Mouse (Mus musculus) liver, embryonic 12.5 days (tissue): ENCODE results near the gene Mpped2. TPM values are rescaled to one million over a fixed set of nuclear protein-coding genes. Genes with fewer than 3 reads are reported as not detected.

Experiments
- ATAC-seq: fragments of 200-750 bp; cut with Nextera tagmentation; 2 replicates; pipeline ENCODE4 v1.8.0; 2017; ENCODE audit warnings: moderate number of reproducible peaks, mild to moderate bottlenecking, moderate library complexity
- H3K27ac ChIP-seq: fragments of 300-500 bp; sonication (generic); 2 replicates; pipeline ENCODE4 v1.5.1; 2016; ENCODE audit warnings: mild to moderate bottlenecking
- H3K27me3 ChIP-seq: fragments of 300-500 bp; sonication (generic); replicated peaks from 2 replicates; pipeline ENCODE4 v1.6.1; 2016; ENCODE audit warnings: mild to moderate bottlenecking, moderate library complexity
- H3K36me3 ChIP-seq: fragments of 300-500 bp; sonication (generic); 2 replicates; pipeline ENCODE4 v1.6.1; 2016; ENCODE audit warnings: mild to moderate bottlenecking, moderate library complexity
- H3K4me1 ChIP-seq: fragments of 300-500 bp; sonication (generic); 2 replicates; pipeline ENCODE4 v1.6.1; 2016
- H3K4me2 ChIP-seq: fragments of 300-500 bp; sonication (generic); 2 replicates; pipeline ENCODE4 v1.6.1; 2016; ENCODE audit warnings: mild to moderate bottlenecking, moderate library complexity
- H3K4me3 ChIP-seq: fragments of 300-500 bp; sonication (generic); 2 replicates; pipeline ENCODE4 v1.5.1; 2016; ENCODE audit warnings: mild to moderate bottlenecking, moderate library complexity
- H3K9ac ChIP-seq: fragments of 300-500 bp; sonication (generic); 2 replicates; pipeline ENCODE4 v1.6.1; 2016; ENCODE audit warnings: mild to moderate bottlenecking, moderate library complexity
- H3K9me3 ChIP-seq: fragments of 300-500 bp; sonication (generic); replicated peaks from 2 replicates; pipeline ENCODE4 v1.6.1; 2016; ENCODE audit warnings: mild to moderate bottlenecking, moderate library complexity
- WGBS: fragments of 180-500 bp; shearing (Covaris S2); methylation state at CpG from one replicate; pipeline ENCODE4 v1.1.7; 2016; ENCODE audit not compliant: insufficient replicate concordance; 5-methylcytosine and 5-hydroxymethylcytosine counted together
- polyA plus RNA-seq: library from polyadenylated mRNA; unstranded; fragments of >200 nt; fragmentation: Nextera tagmentation; extraction: Ambion mirVana; gene quantifications from 2 replicates; pipeline ENCODE4 v1.2.1, GENCODE M21; 2016

Gene Mpped2
- polyA plus RNA-seq, 1 experiment from 2014 or later = 5.3 TPM

DNA sequence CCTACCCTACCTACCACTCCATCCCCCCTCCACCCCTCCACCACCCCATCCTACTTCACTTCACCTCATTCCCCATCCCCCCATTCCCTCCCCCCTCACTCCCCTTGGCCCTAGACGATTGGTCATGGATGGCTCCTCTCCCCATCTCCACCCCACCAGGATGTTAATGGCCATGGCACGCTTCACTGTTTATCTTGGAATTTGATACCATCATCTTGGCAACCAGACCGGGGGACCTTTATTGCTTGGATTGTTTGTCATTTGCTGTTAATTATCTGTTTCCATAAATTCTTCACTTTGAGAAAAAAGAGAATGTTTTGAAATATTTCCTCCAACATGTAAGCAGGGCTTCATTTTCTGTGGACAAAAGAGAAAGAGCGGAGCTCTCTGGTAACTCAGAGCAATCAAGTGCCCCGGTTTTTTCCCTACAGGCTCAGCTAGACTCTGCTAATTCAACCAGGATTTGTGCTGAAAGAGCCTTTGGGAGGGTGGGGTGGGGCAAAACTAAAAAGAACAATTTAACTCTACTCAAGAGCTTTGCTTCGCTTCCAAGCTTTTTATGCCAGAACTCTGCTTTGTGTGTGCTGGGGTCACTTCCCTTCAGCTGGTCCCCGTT, 17.9 kb downstream of the Mpped2 start:
- Histone ChIP-seq H3K4me1 (peaks cover 8% of the 10 kb centered on the region; the same call in 1 of the 2 replicates), H3K4me3 (no peak overlapping the region), H3K9me3 (no peaks in the 10 kb centered on the region), H3K27ac (no peak overlapping the region), H3K9ac (no peak overlapping the region), H3K27me3 (no peaks in the 10 kb centered on the region), H3K4me2 (no peak overlapping the region), H3K36me3 (no peaks in the 10 kb centered on the region)
- ATAC-seq = no peak
- WGBS = 48% methylated on average over 7 of the region's 7 CpGs

DNA sequence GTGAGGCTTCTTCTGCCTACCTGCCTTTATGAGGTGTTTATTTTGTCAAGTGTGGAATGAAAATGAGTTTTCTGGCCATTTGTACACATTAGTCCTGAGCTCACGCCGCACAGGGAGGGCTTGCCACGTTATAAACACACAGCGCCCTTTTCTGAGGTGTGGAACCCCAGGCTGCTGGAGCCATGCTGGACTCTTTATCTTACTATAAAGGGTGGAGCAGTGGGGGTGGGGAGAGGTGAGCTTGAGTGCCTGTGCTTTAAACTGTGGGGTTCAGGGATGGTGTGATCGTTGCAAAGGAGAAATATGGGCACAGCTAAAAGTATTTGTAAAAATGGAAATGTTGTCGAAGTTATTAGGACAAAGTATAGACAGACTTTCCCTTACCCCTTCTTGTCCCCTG, 18.4 kb downstream of the Mpped2 start:
- 56% methylated on average over 6 of the region's 6 CpGs for WGBS
- Histone ChIP-seq H3K4me3 (no peak overlapping the region), H3K4me2 (no peak overlapping the region), H3K36me3 (no peaks in the 10 kb centered on the region), H3K27me3 (no peaks in the 10 kb centered on the region), H3K27ac (no peak overlapping the region), H3K9me3 (no peaks in the 10 kb centered on the region), H3K4me1 (peaks cover 8% of the 10 kb centered on the region; the same call in 1 of the 2 replicates), H3K9ac (no peak overlapping the region)
- ATAC-seq = no peak

DNA sequence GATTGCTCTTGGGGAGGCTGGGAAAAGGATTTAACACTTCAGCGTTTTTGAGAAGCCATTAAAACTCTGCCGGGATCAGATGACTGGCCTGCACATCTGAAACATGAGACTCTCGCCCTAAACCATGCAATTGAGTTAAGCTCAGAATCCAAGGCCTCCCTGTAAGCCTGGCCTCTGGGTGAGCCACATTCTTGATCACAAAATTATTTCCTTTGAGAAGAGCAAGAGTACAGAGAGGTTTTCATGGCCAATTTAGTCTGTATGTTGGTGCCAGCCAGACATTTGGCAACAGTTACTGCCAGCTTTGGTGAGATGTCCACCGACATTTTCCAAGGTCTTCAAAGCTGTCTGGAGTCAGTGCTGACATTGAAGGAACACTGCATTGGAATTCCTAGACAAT, 20.1 kb downstream of the Mpped2 start:
- H3K27ac ChIP-seq = no peak overlapping the region
- no peak overlapping the region for H3K4me3 ChIP-seq
- H3K9ac ChIP-seq = no peak overlapping the region
- no peak overlapping the region for H3K4me2 ChIP-seq
- no peaks in the 10 kb centered on the region for H3K9me3 ChIP-seq
- whole genome bisulfite sequencing = 39% methylated on average over 4 of the region's 4 CpGs
- no peak for ATAC-seq
- peaks cover 8% of the 10 kb centered on the region; the same call in 1 of the 2 replicates for H3K4me1 ChIP-seq
- no peaks in the 10 kb centered on the region for H3K27me3 ChIP-seq
- no peaks in the 10 kb centered on the region for H3K36me3 ChIP-seq

DNA sequence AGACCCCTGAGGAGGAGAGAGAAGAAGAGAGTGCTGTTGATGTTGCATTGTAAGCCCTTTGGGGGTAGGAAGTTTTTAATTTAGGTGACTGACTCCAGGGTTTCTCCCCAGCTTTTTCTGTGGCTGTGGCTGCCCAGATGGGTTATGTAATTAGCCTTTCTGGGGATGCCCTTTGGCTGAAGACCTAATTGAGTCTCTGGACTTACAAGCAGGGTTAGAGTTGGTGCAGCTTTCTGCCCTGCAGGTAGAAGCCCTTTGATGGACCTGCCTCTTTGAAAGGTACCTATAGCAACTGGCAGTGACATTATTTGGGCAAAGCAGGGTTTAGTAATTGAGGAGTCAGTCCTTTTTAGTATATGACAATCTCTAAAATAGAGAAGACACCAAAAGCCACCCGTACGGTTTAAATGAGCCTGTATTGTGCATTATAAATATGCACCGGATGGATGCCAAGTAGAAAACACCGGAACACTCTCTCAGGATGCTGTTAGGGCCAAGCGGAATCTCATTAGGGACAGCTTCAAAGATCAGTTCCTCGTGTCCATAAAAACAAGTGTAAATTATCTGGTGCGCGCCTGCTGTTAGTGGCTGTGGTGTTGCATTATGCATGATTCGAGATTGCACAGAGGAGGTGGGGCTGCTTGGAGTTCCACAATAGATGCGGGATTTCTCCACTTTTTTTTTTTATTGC, 22.8 kb downstream of the Mpped2 start:
- WGBS = 78% methylated on average over 10 of the region's 10 CpGs

DNA sequence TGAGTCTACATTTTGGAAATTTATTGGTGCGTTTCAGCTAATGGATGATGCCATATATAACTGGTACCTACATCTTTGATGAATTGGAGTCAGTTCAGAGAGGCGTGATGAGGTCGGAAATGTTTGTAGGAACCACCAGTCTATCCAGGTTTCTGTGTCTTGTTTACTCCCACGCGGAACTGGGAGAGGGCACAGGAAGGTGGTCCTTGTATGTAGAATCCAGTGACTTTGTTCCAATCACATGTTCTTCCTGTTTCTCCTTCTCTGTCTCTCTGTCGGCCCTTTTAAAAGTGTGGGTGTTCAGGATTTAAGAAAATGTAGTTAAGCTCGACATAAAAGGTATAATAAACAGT, 23.3 kb downstream of the Mpped2 start:
- no peak overlapping the region for H3K27ac ChIP-seq
- H3K9ac ChIP-seq = no peak overlapping the region
- no peak for ATAC-seq
- H3K36me3 ChIP-seq = no peaks in the 10 kb centered on the region
- H3K9me3 ChIP-seq = no peaks in the 10 kb centered on the region
- no peak overlapping the region for H3K4me2 ChIP-seq
- H3K4me1 ChIP-seq = peaks cover 5% of the 10 kb centered on the region; the same call in 1 of the 2 replicates
- H3K27me3 ChIP-seq = no peaks in the 10 kb centered on the region
- no peak overlapping the region for H3K4me3 ChIP-seq
- 74% methylated on average over 7 of the region's 7 CpGs for WGBS

More for the DNA sequence above, 22.8 kb downstream of the Mpped2 start:
- Histone ChIP-seq H3K27ac (no peak overlapping the region), H3K9me3 (no peaks in the 10 kb centered on the region), H3K9ac (no peak overlapping the region), H3K4me2 (no peak overlapping the region), H3K4me1 (peaks cover 8% of the 10 kb centered on the region; the same call in 1 of the 2 replicates), H3K4me3 (no peak overlapping the region), H3K36me3 (no peaks in the 10 kb centered on the region), H3K27me3 (no peaks in the 10 kb centered on the region)
- ATAC-seq = no peak

DNA sequence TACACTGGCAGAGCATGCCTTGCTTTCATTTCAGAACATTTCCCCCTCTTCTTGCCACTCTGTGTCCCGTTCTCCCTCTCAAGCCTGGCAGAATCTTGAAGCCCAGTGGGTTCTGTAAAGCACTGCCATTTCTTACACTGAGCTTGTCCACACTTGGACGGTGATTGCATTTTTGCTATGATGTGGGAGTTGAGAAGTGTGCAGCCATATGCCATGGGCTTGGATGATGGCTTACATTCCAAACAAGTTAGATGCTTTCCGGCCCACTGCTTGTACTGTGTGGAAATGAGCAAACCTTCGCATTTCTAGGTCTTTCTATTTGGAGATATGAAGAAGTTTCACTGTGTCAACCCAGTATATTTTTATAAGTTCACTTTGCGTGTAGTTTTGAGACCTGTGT, 25.8 kb downstream of the Mpped2 start:
- H3K4me1 ChIP-seq = no peaks in the 10 kb centered on the region
- no peak overlapping the region for H3K4me3 ChIP-seq
- no peak overlapping the region for H3K27ac ChIP-seq
- 73% methylated on average over 5 of the region's 5 CpGs for WGBS
- H3K4me2 ChIP-seq = no peak overlapping the region
- ATAC-seq = no peak
- no peak overlapping the region for H3K9ac ChIP-seq
- no peaks in the 10 kb centered on the region for H3K36me3 ChIP-seq
- H3K27me3 ChIP-seq = no peaks in the 10 kb centered on the region
- no peaks in the 10 kb centered on the region for H3K9me3 ChIP-seq

DNA sequence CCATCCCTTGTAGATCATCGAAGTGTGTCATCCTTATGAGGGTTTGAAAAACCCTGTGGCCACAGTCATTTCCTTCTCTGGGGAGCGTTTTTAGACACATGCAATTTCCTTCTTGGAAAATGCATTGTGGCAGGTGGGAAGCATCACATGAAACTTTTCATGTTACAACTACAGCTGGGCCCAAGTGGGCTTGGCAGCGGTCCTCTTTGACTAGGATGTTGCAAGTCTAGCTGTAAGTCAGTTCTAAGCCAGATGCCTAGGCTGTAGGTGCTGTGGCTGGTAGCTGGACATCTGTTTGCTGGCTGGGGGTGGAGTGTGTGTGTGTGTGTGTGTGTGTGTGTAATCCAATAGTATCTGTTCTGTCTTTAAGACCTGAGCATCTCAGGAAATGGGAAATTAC, 26.4 kb downstream of the Mpped2 start:
- H3K4me3 ChIP-seq = no peak overlapping the region
- no peaks in the 10 kb centered on the region for H3K9me3 ChIP-seq
- ATAC-seq = no peak
- no peaks in the 10 kb centered on the region for H3K27me3 ChIP-seq
- H3K4me1 ChIP-seq = no peaks in the 10 kb centered on the region
- no peak overlapping the region for H3K9ac ChIP-seq
- WGBS = 70% methylated on average over 3 of the region's 3 CpGs
- no peaks in the 10 kb centered on the region for H3K36me3 ChIP-seq
- no peak overlapping the region for H3K4me2 ChIP-seq
- H3K27ac ChIP-seq = no peak overlapping the region

DNA sequence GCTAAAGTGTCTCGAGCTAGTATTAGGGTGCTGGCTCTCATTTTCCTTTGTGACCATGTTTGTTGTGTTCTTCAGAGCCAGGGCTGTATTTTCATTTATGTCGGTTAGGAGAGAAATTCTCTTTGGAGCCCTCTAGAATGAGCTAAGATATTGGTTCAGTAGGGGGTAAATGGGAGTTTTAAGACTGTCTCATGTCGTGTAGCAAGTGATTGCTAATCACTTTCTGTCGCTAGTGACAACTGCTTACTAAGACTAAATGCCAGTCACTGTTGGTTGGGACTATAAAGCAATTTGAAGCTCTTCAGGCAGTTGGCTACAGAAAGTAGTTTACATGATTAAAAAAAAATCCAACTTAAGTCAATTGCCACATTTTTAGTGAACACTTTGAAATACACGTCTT, 27.6 kb downstream of the Mpped2 start:
- Histone ChIP-seq H3K9ac (no peak overlapping the region), H3K9me3 (no peaks in the 10 kb centered on the region), H3K4me3 (no peak overlapping the region), H3K36me3 (no peaks in the 10 kb centered on the region), H3K27me3 (no peaks in the 10 kb centered on the region), H3K27ac (no peak overlapping the region), H3K4me2 (no peak overlapping the region), H3K4me1 (no peaks in the 10 kb centered on the region)
- WGBS = 57% methylated on average over 5 of the region's 5 CpGs
- ATAC-seq = no peak

DNA sequence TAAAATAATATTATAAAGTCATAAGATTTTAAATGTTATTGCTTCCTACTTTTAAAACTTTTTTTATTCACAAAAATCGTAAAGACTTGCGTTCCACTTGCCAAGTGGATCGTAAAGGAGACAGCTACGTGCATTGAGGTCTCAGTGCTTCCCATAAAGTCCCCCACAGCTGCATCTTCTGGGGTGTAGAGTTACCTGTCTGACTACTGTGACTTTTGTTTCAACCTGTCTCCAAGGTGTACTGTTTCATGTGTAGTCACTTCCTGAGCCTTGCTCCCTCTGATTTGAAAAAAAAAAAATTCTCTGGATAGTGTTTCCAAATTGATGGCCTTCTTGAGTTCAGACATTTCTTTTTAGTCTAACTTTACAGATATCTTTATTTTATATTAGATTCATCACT, 29.0 kb downstream of the Mpped2 start:
- 80% methylated on average over 4 of the region's 4 CpGs for WGBS
- H3K9ac ChIP-seq = no peak overlapping the region
- no peaks in the 10 kb centered on the region for H3K36me3 ChIP-seq
- H3K4me2 ChIP-seq = no peak overlapping the region
- no peak for ATAC-seq
- no peak overlapping the region for H3K27ac ChIP-seq
- no peaks in the 10 kb centered on the region for H3K4me1 ChIP-seq
- no peaks in the 10 kb centered on the region for H3K9me3 ChIP-seq
- H3K27me3 ChIP-seq = no peaks in the 10 kb centered on the region
- H3K4me3 ChIP-seq = no peak overlapping the region

DNA sequence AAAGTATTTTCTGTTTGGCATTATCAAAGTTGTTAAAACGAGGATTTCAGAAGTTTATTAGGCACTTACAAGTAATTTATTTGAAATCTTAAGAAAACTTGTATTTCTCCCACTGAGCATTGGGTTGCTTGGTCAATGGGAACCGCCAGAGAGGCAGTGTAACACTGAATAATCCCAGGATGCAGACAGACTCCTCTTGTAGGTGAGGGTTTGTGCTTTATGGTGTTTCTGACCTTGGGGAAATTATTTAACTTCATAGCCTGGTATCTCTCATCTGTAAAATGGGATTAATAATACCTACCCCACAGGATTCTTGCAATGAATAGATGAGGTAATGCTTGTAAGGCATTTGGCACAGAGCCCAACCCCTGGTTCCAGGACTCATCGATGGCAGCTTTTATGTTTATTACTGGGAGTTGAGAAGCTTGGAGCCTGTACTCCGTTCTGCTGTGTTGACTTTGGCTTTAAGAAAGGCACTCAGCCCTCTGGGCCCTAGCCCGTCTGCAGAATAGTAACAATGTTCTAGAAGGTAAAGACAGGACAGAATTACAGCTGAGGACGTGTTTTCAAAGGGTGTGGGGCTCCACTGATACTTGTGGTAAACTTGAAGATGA, 37.0 kb downstream of the Mpped2 start:
- ATAC-seq = no peak
- Histone ChIP-seq H3K27me3 (no peaks in the 10 kb centered on the region), H3K4me2 (no peak overlapping the region), H3K36me3 (no peaks in the 10 kb centered on the region), H3K4me3 (no peak overlapping the region), H3K9me3 (no peaks in the 10 kb centered on the region), H3K4me1 (peaks cover 39% of the 10 kb centered on the region), H3K9ac (no peak overlapping the region), H3K27ac (no peak overlapping the region)
- 63% methylated on average over 6 of the region's 6 CpGs for WGBS

DNA sequence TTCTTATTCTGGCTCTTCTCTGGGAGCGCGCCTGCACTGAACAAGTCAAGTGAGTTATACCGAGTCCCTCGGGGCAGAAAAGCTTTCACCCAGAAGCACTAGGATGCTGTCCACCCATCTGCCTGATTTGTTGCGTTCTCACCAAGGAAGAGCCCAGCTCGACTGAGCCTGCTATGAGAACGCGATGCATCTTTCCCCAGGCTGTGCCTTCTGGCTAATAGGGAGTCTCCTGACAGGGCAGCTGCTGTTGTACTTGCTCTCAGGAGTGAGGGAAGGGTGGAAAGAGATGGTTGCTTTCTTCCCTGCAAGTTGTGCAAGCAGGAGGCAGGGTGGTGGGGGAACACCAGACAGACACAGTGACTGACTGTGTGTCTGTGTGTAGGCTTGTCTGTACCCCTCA, 37.5 kb downstream of the Mpped2 start:
- H3K27ac ChIP-seq = no peak overlapping the region
- H3K4me3 ChIP-seq = no peak overlapping the region
- no peak overlapping the region for H3K9ac ChIP-seq
- 78% methylated on average over 8 of the region's 8 CpGs for WGBS
- H3K4me1 ChIP-seq = peaks cover 42% of the 10 kb centered on the region
- no peaks in the 10 kb centered on the region for H3K9me3 ChIP-seq
- no peak for ATAC-seq
- no peaks in the 10 kb centered on the region for H3K27me3 ChIP-seq
- H3K36me3 ChIP-seq = no peaks in the 10 kb centered on the region
- no peak overlapping the region for H3K4me2 ChIP-seq

DNA sequence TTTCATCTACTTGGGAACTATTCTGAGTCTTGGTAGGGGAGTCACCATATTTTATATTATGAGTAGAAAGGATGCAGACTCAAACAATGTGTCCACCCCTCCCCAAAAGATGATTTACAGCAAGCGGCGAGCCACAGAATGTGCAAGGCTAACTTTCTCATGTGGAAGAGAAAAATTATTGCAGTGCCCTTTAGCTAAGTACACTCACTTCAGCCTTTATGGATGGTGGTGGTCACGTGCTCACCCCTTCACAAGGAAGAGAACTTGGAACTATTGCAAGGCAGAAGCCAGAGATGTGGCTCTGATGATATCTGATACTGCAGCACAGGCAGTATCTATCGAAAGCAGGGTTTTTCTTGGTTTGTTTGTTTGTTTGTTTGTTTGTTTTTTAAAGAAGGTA, 38.4 kb downstream of the Mpped2 start:
- H3K27ac ChIP-seq = no peak overlapping the region
- 66% methylated on average over 4 of the region's 4 CpGs for WGBS
- peaks cover 42% of the 10 kb centered on the region for H3K4me1 ChIP-seq
- no peaks in the 10 kb centered on the region for H3K9me3 ChIP-seq
- no peak overlapping the region for H3K9ac ChIP-seq
- no peak overlapping the region for H3K4me2 ChIP-seq
- no peak overlapping the region for H3K4me3 ChIP-seq
- no peak for ATAC-seq
- H3K36me3 ChIP-seq = no peaks in the 10 kb centered on the region
- H3K27me3 ChIP-seq = no peaks in the 10 kb centered on the region
